Mouse (Mus musculus) E14TG2a.4 (cell line): ENCODE data around the gene Wwp2.

Source experiments
- CTCF ChIP-seq: conservative IDR thresholded peaks from 2 replicates; pipeline ENCODE4 v1.5.1; 2014; ENCODE audit warnings: low read length
- NANOG ChIP-seq: IDR thresholded peaks from 2 replicates; pipeline ENCODE4 v1.6.1; 2014; ENCODE audit warnings: borderline replicate concordance, low read length, mixed read lengths
- POU5F1 ChIP-seq: IDR thresholded peaks from 2 replicates; pipeline ENCODE4 v1.6.1; 2014; ENCODE audit warnings: low read length, borderline replicate concordance

DNA sequence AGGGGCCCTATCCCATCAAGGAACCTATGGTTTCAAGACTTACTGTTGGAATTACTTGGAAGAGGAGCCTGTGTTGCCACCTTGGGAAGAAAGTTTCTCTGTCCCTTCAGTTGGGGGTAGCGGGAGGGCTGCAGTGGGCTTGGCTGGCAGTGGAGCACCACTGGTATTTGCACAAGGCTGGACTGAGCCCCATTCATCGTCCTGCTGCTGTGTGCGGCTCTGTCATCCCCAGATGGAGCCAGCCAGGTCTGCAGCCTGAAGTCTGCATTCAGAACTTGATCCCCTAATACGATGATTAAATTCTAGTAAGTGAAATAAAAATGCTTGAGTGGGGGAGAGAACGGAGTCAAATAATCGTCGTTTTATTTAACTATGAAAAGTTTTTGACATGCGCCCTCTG, 108.0 kb downstream of the Wwp2 start:
- TF ChIP-seq CTCF (no peak), NANOG (no peak), POU5F1 (no peak)
